Mouse (Mus musculus) stomach, postnatal 0 days (tissue): ENCODE measurements at regions not wholly inside any gene's neighbourhood (a gene's known extent, or its start where the extent isn't known, plus 50 kb on each side); places are given as distances from the start of the nearest gene placed in this dataset.
A peak's percentile ranks its signal among the peaks of the same experiment; 100 is the strongest.

Experiments used
- ATAC-seq: fragments of 200-750 bp; cut with Nextera tagmentation; 2 replicates; pipeline ENCODE4 v1.8.0; 2017; ENCODE audit not compliant: low FRiP score, low TSS enrichment
- DNase-seq: peaks from one replicate; pipeline ENCODE4 v3.0.0-alpha.2; 2016; ENCODE audit warnings: low spot score
- H3K27ac ChIP-seq: fragments of 300-500 bp; sonication (generic); replicated peaks from 2 replicates; pipeline ENCODE4 v1.5.1; 2014; ENCODE audit warnings: mild to moderate bottlenecking, control low read depth
- H3K27me3 ChIP-seq: fragments of 300-500 bp; sonication (generic); 2 replicates; pipeline ENCODE4 v1.6.1; 2014; ENCODE audit warnings: low read length; ENCODE audit not compliant: control insufficient read depth, insufficient read depth
- H3K36me3 ChIP-seq: fragments of 300-500 bp; sonication (generic); 2 replicates; pipeline ENCODE4 v1.6.1; 2014; ENCODE audit warnings: low read length, mixed read lengths; ENCODE audit not compliant: control insufficient read depth, insufficient read depth
- H3K4me1 ChIP-seq: fragments of 300-500 bp; sonication (generic); replicated peaks from 2 replicates; pipeline ENCODE4 v1.6.1; 2014; ENCODE audit warnings: antibody characterized with exemption; ENCODE audit not compliant: control insufficient read depth, insufficient read depth
- H3K4me2 ChIP-seq: fragments of 300-500 bp; sonication (generic); replicated peaks from 2 replicates; pipeline ENCODE4 v1.6.1; 2014; ENCODE audit warnings: low read depth, mild to moderate bottlenecking, control low read depth, moderate library complexity
- H3K4me3 ChIP-seq: fragments of 300-500 bp; sonication (generic); 2 replicates; pipeline ENCODE4 v1.5.1; 2014; ENCODE audit warnings: low read depth, low read length, control low read depth
- H3K9ac ChIP-seq: fragments of 300-500 bp; sonication (generic); 2 replicates; pipeline ENCODE4 v1.6.1; 2014; ENCODE audit warnings: mild to moderate bottlenecking, low read length, control low read depth, mixed read lengths
- H3K9me3 ChIP-seq: fragments of 300-500 bp; sonication (generic); 2 replicates; pipeline ENCODE4 v1.6.1; 2016; ENCODE audit warnings: low read length; ENCODE audit not compliant: control insufficient read depth
- CTCF ChIP-seq: IDR thresholded peaks from 2 replicates; pipeline ENCODE4 v1.5.1; 2016; ENCODE audit warnings: antibody characterized with exemption, low read depth, mild to moderate bottlenecking, moderate library complexity
- EP300 ChIP-seq: optimal IDR thresholded peaks from 2 replicates; pipeline ENCODE3; 2016; ENCODE audit warnings: antibody characterized with exemption
- WGBS: fragments of 180-500 bp; shearing (Covaris S2); extraction: QIAGEN DNeasy Blood & Tissue Kit; methylation state at CpG from one replicate; pipeline ENCODE4 v1.1.7; 2014; 5-methylcytosine and 5-hydroxymethylcytosine counted together

- Histone ChIP-seq H3K4me3 (no peak overlapping the region), H3K9ac (no peak overlapping the region), H3K4me2 (no peak overlapping the region), H3K9me3 (no peaks in the 10 kb centered on the region), H3K36me3 (no peaks in the 10 kb centered on the region), H3K27me3 (no peaks in the 10 kb centered on the region), H3K27ac (no peak overlapping the region), H3K4me1 (no peaks in the 10 kb centered on the region)
- no peak for DNase-seq
- no peak for TF ChIP-seq EP300
- TF ChIP-seq CTCF = no peak
- WGBS = 79% methylated on average over 5 of the region's 5 CpGs
- no peak for ATAC-seq
These were observed 103.3 kb upstream of the Eomes start for GRCm38 (mm10) chr9:118374680-118375079.

GRCm38 (mm10) chr9:118379055-118379454 lies 99.0 kb upstream of the Eomes start:
- no peak for TF ChIP-seq EP300
- no peak for TF ChIP-seq CTCF
- H3K9me3 ChIP-seq = no peaks in the 10 kb centered on the region
- H3K4me3 ChIP-seq = no peak overlapping the region
- ATAC-seq (no peak), DNase-seq (no peak)
- no peak overlapping the region for H3K9ac ChIP-seq
- no peak overlapping the region for H3K27ac ChIP-seq
- no peak overlapping the region for H3K4me2 ChIP-seq
- no peaks in the 10 kb centered on the region for H3K36me3 ChIP-seq
- H3K4me1 ChIP-seq = no peaks in the 10 kb centered on the region
- WGBS = 20% methylated on average over 6 of the region's 6 CpGs
- no peaks in the 10 kb centered on the region for H3K27me3 ChIP-seq

- 81% methylated on average over 3 of the region's 3 CpGs for WGBS
- Histone ChIP-seq H3K9me3 (no peaks in the 10 kb centered on the region), H3K4me3 (no peak overlapping the region), H3K27ac (no peak overlapping the region), H3K36me3 (no peaks in the 10 kb centered on the region), H3K4me2 (no peak overlapping the region), H3K4me1 (no peaks in the 10 kb centered on the region), H3K27me3 (no peaks in the 10 kb centered on the region; the same call in 1 of the 2 replicates), H3K9ac (no peak overlapping the region)
- ATAC-seq (no peak), DNase-seq (no peak)
- TF ChIP-seq EP300 = no peak
- TF ChIP-seq CTCF = no peak
These were observed 95.5 kb upstream of the Eomes start for GRCm38 (mm10) chr9:118382532-118382931.

- no peak overlapping the region for H3K4me3 ChIP-seq
- no peak for DNase-seq
- no peak for TF ChIP-seq CTCF
- no peak for TF ChIP-seq EP300
- no peak overlapping the region for H3K9ac ChIP-seq
- no peaks in the 10 kb centered on the region for H3K9me3 ChIP-seq
- no peaks in the 10 kb centered on the region for H3K36me3 ChIP-seq
- no peak overlapping the region for H3K4me2 ChIP-seq
- no peak overlapping the region for H3K27ac ChIP-seq
- no peaks in the 10 kb centered on the region; the same call in 1 of the 2 replicates for H3K27me3 ChIP-seq
- 6% methylated on average over 2 of the region's 2 CpGs for WGBS
- no peak for ATAC-seq
- no peaks in the 10 kb centered on the region for H3K4me1 ChIP-seq
These were observed 93.4 kb upstream of the Eomes start for GRCm38 (mm10) chr9:118384610-118385009.

- Histone ChIP-seq H3K9ac (no peak overlapping the region), H3K27ac (no peak overlapping the region), H3K4me2 (no peak overlapping the region), H3K4me1 (no peaks in the 10 kb centered on the region), H3K27me3 (no peaks in the 10 kb centered on the region; the same call in 1 of the 2 replicates), H3K4me3 (no peak overlapping the region), H3K9me3 (no peaks in the 10 kb centered on the region), H3K36me3 (no peaks in the 10 kb centered on the region)
- TF ChIP-seq CTCF (no peak), EP300 (no peak)
- no peak for ATAC-seq
- 41% methylated on average over 8 of the region's 8 CpGs for WGBS
- no peak for DNase-seq
These were observed 90.4 kb upstream of the Eomes start for GRCm38 (mm10) chr9:118387631-118388030.

GRCm38 (mm10) chr9:118389481-118390334 lies 88.3 kb upstream of the Eomes start:
- Histone ChIP-seq H3K36me3 (no peaks in the 10 kb centered on the region), H3K4me1 (no peaks in the 10 kb centered on the region), H3K4me2 (peak overlapping the region; percentile 45), H3K9me3 (no peaks in the 10 kb centered on the region), H3K9ac (no peak overlapping the region), H3K4me3 (peak overlapping the region; percentile 23), H3K27ac (no peak overlapping the region), H3K27me3 (no peaks in the 10 kb centered on the region; the same call in 1 of the 2 replicates)
- TF ChIP-seq EP300 (no peak), CTCF (no peak)
- ATAC-seq = no peak
- no peak for DNase-seq
- WGBS = 10% methylated on average over 27 of the region's 27 CpGs
